Mouse (Mus musculus): Measurements from ENCODE around the gene Sestd1.

The Sestd1 gene

GRCm38 (mm10) chr2:77270136-77270535 is 10.3 kb downstream of the Sestd1 start:
- DNase-seq, result no peak

- DNase-seq, result no peak
Observed at GRCm38 (mm10) chr2:77268612-77269239, 11.7 kb downstream of the Sestd1 start.

GRCm38 (mm10) chr2:77266931-77267330 is 13.5 kb downstream of the Sestd1 start:
- DNase-seq, result no peak

GRCm38 (mm10) chr2:77266011-77266410 is 14.4 kb downstream of the Sestd1 start:
- no peak for DNase-seq

- DNase-seq, result no peak
Observed at GRCm38 (mm10) chr2:77265301-77265700, 15.1 kb downstream of the Sestd1 start.

- no peak for DNase-seq
Observed at GRCm38 (mm10) chr2:77264550-77264949, 15.8 kb downstream of the Sestd1 start.

GRCm38 (mm10) chr2:77263477-77264435 is 16.6 kb downstream of the Sestd1 start:
- DNase-seq, result no peak

- DNase-seq, result no peak
Observed at GRCm38 (mm10) chr2:77260134-77260533, 20.3 kb downstream of the Sestd1 start.

GRCm38 (mm10) chr2:77253227-77253626 is 27.2 kb downstream of the Sestd1 start:
- no peak for DNase-seq

- DNase-seq, result no peak
Observed at GRCm38 (mm10) chr2:77251736-77252135, 28.7 kb downstream of the Sestd1 start.

GRCm38 (mm10) chr2:77249771-77250681 is 30.4 kb downstream of the Sestd1 start:
- peak in 1 of 2 experiments; percentile 54 for DNase-seq

- DNase-seq, result no peak
Observed at GRCm38 (mm10) chr2:77248416-77248815, 32.0 kb downstream of the Sestd1 start.

GRCm38 (mm10) chr2:77247200-77247830 is 33.1 kb downstream of the Sestd1 start:
- DNase-seq, result no peak

GRCm38 (mm10) chr2:77245806-77246205 is 34.6 kb downstream of the Sestd1 start:
- no peak for DNase-seq

- no peak for DNase-seq
Observed at GRCm38 (mm10) chr2:77242248-77242647, 38.1 kb downstream of the Sestd1 start.

GRCm38 (mm10) chr2:77238607-77239006 is 41.8 kb downstream of the Sestd1 start:
- DNase-seq, result no peak

GRCm38 (mm10) chr2:77238046-77238445 is 42.3 kb downstream of the Sestd1 start:
- no peak for DNase-seq

GRCm38 (mm10) chr2:77236860-77237259 is 43.5 kb downstream of the Sestd1 start:
- DNase-seq, result no peak

GRCm38 (mm10) chr2:77235896-77236295 is 44.5 kb downstream of the Sestd1 start:
- DNase-seq, result no peak

- DNase-seq, result no peak
Observed at GRCm38 (mm10) chr2:77232604-77233003, 47.8 kb downstream of the Sestd1 start.

GRCm38 (mm10) chr2:77220960-77221359 is 59.4 kb downstream of the Sestd1 start:
- DNase-seq, result no peak

GRCm38 (mm10) chr2:77212885-77213284 is 67.5 kb downstream of the Sestd1 start:
- no peak for DNase-seq
